Mouse (Mus musculus): Measurements from ENCODE around the gene Wasf2. TPM values are rescaled to one million over a fixed set of nuclear protein-coding genes. Genes with fewer than 3 reads are reported as not detected.

Gene Wasf2
- total and polyA plus RNA-seq, 3 experiments: 14.9 to 59.5 (median 21.7) TPM

- no peak overlapping the region for H3K4me2 ChIP-seq (ENCODE audit: insufficient read depth, low read depth, poor library complexity, severe bottlenecking)
- in situ Hi-C loops (cut with MboI; ENCODE audit: low pct_ligation_motif_present, low pct_unique_long_range_greater_than_20kb, low sequenced_read_pairs) (no loop called here), dilution Hi-C loops (cut with MboI; ENCODE audit: extremely low pct_ligation_motif_present, extremely low pct_unique_long_range_greater_than_20kb, low sequenced_read_pairs) (no loop called here)
- DNase-seq (ENCODE audit: extremely low read depth): no peak
- no peaks in the 10 kb centered on the region for H3K79me2 ChIP-seq (replicated peaks; ENCODE audit: control insufficient read depth, extremely low read depth, insufficient read depth, poor library complexity, severe bottlenecking)
- peaks cover 4% of the 10 kb centered on the region for H3K9me3 ChIP-seq (replicated peaks; ENCODE audit: low read length)
- no peak overlapping the region for H3K9ac ChIP-seq (ENCODE audit: insufficient read depth, low read depth)
- H3K27ac ChIP-seq (ENCODE audit: insufficient read depth, low read depth): no peak overlapping the region
- H3K27me3 ChIP-seq (replicated peaks): no peaks in the 10 kb centered on the region
- no peak for TF ChIP-seq SIN3A (IDR thresholded peaks at IDR 0.05; ENCODE audit: low read length)
- no peak for TF ChIP-seq RCOR1 (conservative IDR thresholded peaks at IDR 0.05; ENCODE audit: low read depth, low read length)
- no peak for TF ChIP-seq NRF1 (IDR thresholded peaks at IDR 0.05; ENCODE audit: low read depth, low read length)
- no peak for TF ChIP-seq ZC3H11A (IDR thresholded peaks at IDR 0.05; ENCODE audit: low read depth, low read length)
- no peak for TF ChIP-seq MYC (IDR thresholded peaks at IDR 0.05; ENCODE audit: low read depth, low read length)
- TF ChIP-seq ZMIZ1 (IDR thresholded peaks at IDR 0.05; ENCODE audit: low read depth, low read length): no peak
- no peak for TF ChIP-seq MAX (IDR thresholded peaks at IDR 0.05; ENCODE audit: low read length)
- no peak for TF ChIP-seq CTCF (conservative IDR thresholded peaks at IDR 0.05 in 1 of 2, IDR thresholded peaks at IDR 0.05 in 1 of 2; ENCODE audit: low read depth in 2 of 2, low read length in 2 of 2)
- H3K4me1 ChIP-seq (ENCODE audit: control insufficient read depth in 1 of 2, insufficient read depth in 2 of 2): peaks cover 3 to 34% of the 10 kb centered on the region in 2 experiments; a peak in 3 of 4 replicates
- H3K4me3 ChIP-seq (replicated peaks in 1 of 3; ENCODE audit: low read depth in 2 of 3, low read length in 2 of 3, poor library complexity in 1 of 3): no peak overlapping the region
- H3K36me3 ChIP-seq (replicated peaks in 1 of 2; ENCODE audit: control insufficient read depth in 1 of 2, insufficient read depth in 1 of 2, low read length in 1 of 2): no peaks in the 10 kb centered on the region
Measured at GRCm38 (mm10) chr4:133121416-133121815, 8.9 kb upstream of the Wasf2 start.

- H3K9me3 ChIP-seq (replicated peaks; ENCODE audit: low read length): peaks cover 4% of the 10 kb centered on the region
- no peak overlapping the region for H3K4me3 ChIP-seq (replicated peaks in 1 of 3; ENCODE audit: low read depth in 2 of 3, low read length in 2 of 3, poor library complexity in 1 of 3)
- peaks cover 3 to 29% of the 10 kb centered on the region in 2 experiments; a peak in 3 of 4 replicates for H3K4me1 ChIP-seq (ENCODE audit: control insufficient read depth in 1 of 2, insufficient read depth in 2 of 2)
- in situ Hi-C loops (cut with MboI; ENCODE audit: low pct_ligation_motif_present, low pct_unique_long_range_greater_than_20kb, low sequenced_read_pairs): no loop called here
- H3K79me2 ChIP-seq (replicated peaks; ENCODE audit: control insufficient read depth, extremely low read depth, insufficient read depth, poor library complexity, severe bottlenecking): no peaks in the 10 kb centered on the region
- peak; percentile 20 for DNase-seq (ENCODE audit: extremely low read depth)
- TF ChIP-seq ZMIZ1 (IDR thresholded peaks at IDR 0.05; ENCODE audit: low read depth, low read length): no peak
- no peak for TF ChIP-seq MXI1 (IDR thresholded peaks at IDR 0.05; ENCODE audit: low read depth, low read length)
- no peak for TF ChIP-seq ZKSCAN1 (IDR thresholded peaks at IDR 0.05; ENCODE audit: borderline replicate concordance, low read depth, low read length)
- no peak for TF ChIP-seq BHLHE40 (IDR thresholded peaks at IDR 0.05; ENCODE audit: low read depth, low read length)
- TF ChIP-seq GABPA (IDR thresholded peaks at IDR 0.05; ENCODE audit: insufficient replicate concordance, low read depth, low read length): no peak
- TF ChIP-seq USF1 (IDR thresholded peaks at IDR 0.05; ENCODE audit: low read depth, low read length): no peak
- TF ChIP-seq ETS1 (conservative IDR thresholded peaks at IDR 0.05; ENCODE audit: low read depth, low read length): no peak
- no peak for TF ChIP-seq CTCF (conservative IDR thresholded peaks at IDR 0.05 in 1 of 2, IDR thresholded peaks at IDR 0.05 in 1 of 2; ENCODE audit: low read depth in 2 of 2, low read length in 2 of 2)
- TF ChIP-seq E2F4 (IDR thresholded peaks at IDR 0.05; ENCODE audit: insufficient replicate concordance, low read depth, low read length): no peak
- no peak for TF ChIP-seq RAD21 (IDR thresholded peaks at IDR 0.05; ENCODE audit: low read depth, low read length)
- TF ChIP-seq JUN (IDR thresholded peaks at IDR 0.05; ENCODE audit: insufficient read depth, low read depth, low read length): no peak
- no peaks in the 10 kb centered on the region for H3K36me3 ChIP-seq (replicated peaks in 1 of 2; ENCODE audit: control insufficient read depth in 1 of 2, insufficient read depth in 1 of 2, low read length in 1 of 2)
- no peak overlapping the region for H3K9ac ChIP-seq (ENCODE audit: insufficient read depth, low read depth)
- dilution Hi-C loops (cut with MboI; ENCODE audit: extremely low pct_ligation_motif_present, extremely low pct_unique_long_range_greater_than_20kb, low sequenced_read_pairs): no loop called here
- no peak overlapping the region for H3K4me2 ChIP-seq (ENCODE audit: insufficient read depth, low read depth, poor library complexity, severe bottlenecking)
- H3K27me3 ChIP-seq (replicated peaks): no peaks in the 10 kb centered on the region
- H3K27ac ChIP-seq (ENCODE audit: insufficient read depth, low read depth): no peak overlapping the region
Measured at GRCm38 (mm10) chr4:133121974-133122637, 8.2 kb upstream of the Wasf2 start.

Data from CH12.LX (cell line).